Mouse (Mus musculus) limb, embryonic 13.5 days (tissue): ENCODE results near the gene Scn4a. TPM values are rescaled to one million over a fixed set of nuclear protein-coding genes. Genes with fewer than 3 reads are reported as not detected.

Experiments used
- ATAC-seq: fragments of 200-750 bp; cut with Nextera tagmentation; 2 replicates; pipeline ENCODE4 v1.8.0; 2017; ENCODE audit warnings: low read depth, moderate number of reproducible peaks, moderate TSS enrichment; ENCODE audit not compliant: low FRiP score
- H3K27ac ChIP-seq: fragments of 300-500 bp; sonication (generic); 2 replicates; pipeline ENCODE4 v1.5.1; 2015; ENCODE audit warnings: inconsistent platforms, mild to moderate bottlenecking, moderate library complexity
- H3K27me3 ChIP-seq: fragments of 300-500 bp; sonication (generic); 2 replicates; pipeline ENCODE4 v1.6.1; 2015; ENCODE audit warnings: mild to moderate bottlenecking, inconsistent platforms
- H3K36me3 ChIP-seq: fragments of 300-500 bp; sonication (generic); 2 replicates; pipeline ENCODE4 v1.6.1; 2015; ENCODE audit warnings: inconsistent platforms, mild to moderate bottlenecking, moderate library complexity
- H3K4me1 ChIP-seq: fragments of 300-500 bp; sonication (generic); 2 replicates; pipeline ENCODE4 v1.6.1; 2015; ENCODE audit warnings: inconsistent platforms
- H3K4me2 ChIP-seq: fragments of 300-500 bp; sonication (generic); replicated peaks from 2 replicates; pipeline ENCODE4 v1.6.1; 2015; ENCODE audit warnings: inconsistent platforms, mild to moderate bottlenecking, moderate library complexity
- H3K4me3 ChIP-seq: fragments of 300-500 bp; sonication (generic); 2 replicates; pipeline ENCODE4 v1.5.1; 2015; ENCODE audit warnings: moderate library complexity, mild to moderate bottlenecking, inconsistent platforms
- H3K9ac ChIP-seq: fragments of 300-500 bp; sonication (generic); 2 replicates; pipeline ENCODE4 v1.6.1; 2015; ENCODE audit warnings: mild to moderate bottlenecking, inconsistent platforms
- H3K9me3 ChIP-seq: fragments of 300-500 bp; sonication (generic); 2 replicates; pipeline ENCODE4 v1.6.1; 2016; ENCODE audit warnings: inconsistent platforms
- WGBS: fragments of 180-500 bp; shearing (Covaris S2); methylation state at CpG from one replicate; pipeline ENCODE4 v1.1.7; 2015; 5-methylcytosine and 5-hydroxymethylcytosine counted together
- polyA plus RNA-seq: library from polyadenylated mRNA; unstranded; fragments of >200 nt; fragmentation: Nextera tagmentation; extraction: Ambion mirVana; gene quantifications from 2 replicates; pipeline ENCODE4 v1.2.1, GENCODE M21; 2015

Gene Scn4a
- polyA plus RNA-seq, 1 experiment from 2014 or later: 0.42 TPM

GRCm38 (mm10) chr11:106307432-106307831 lies 45.7 kb downstream of the Scn4a start:
- H3K4me1 ChIP-seq: no peaks in the 10 kb centered on the region
- H3K27ac ChIP-seq: no peak overlapping the region
- no peaks in the 10 kb centered on the region for H3K9me3 ChIP-seq
- 57% methylated on average over 5 of the region's 5 CpGs for WGBS
- no peak overlapping the region for H3K4me2 ChIP-seq
- no peaks in the 10 kb centered on the region for H3K27me3 ChIP-seq
- ATAC-seq: no peak
- H3K9ac ChIP-seq: no peak overlapping the region
- H3K36me3 ChIP-seq: no peaks in the 10 kb centered on the region
- no peak overlapping the region for H3K4me3 ChIP-seq

GRCm38 (mm10) chr11:106306758-106307157 lies 46.3 kb downstream of the Scn4a start:
- Histone ChIP-seq H3K9ac (no peak overlapping the region), H3K4me1 (no peaks in the 10 kb centered on the region), H3K36me3 (no peaks in the 10 kb centered on the region), H3K9me3 (no peaks in the 10 kb centered on the region), H3K27me3 (no peaks in the 10 kb centered on the region), H3K4me2 (no peak overlapping the region), H3K4me3 (no peak overlapping the region), H3K27ac (no peak overlapping the region)
- 85% methylated on average over 9 of the region's 9 CpGs for WGBS
- no peak for ATAC-seq

- no peaks in the 10 kb centered on the region for H3K27me3 ChIP-seq
- no peak for ATAC-seq
- no peak overlapping the region for H3K4me2 ChIP-seq
- no peaks in the 10 kb centered on the region for H3K9me3 ChIP-seq
- H3K9ac ChIP-seq: no peak overlapping the region
- no peak overlapping the region for H3K4me3 ChIP-seq
- H3K27ac ChIP-seq: no peak overlapping the region
- no peaks in the 10 kb centered on the region for H3K36me3 ChIP-seq
- 94% methylated on average over 3 of the region's 3 CpGs for WGBS
- H3K4me1 ChIP-seq: no peaks in the 10 kb centered on the region
Observed at GRCm38 (mm10) chr11:106306065-106306385, 47.1 kb downstream of the Scn4a start.

GRCm38 (mm10) chr11:106305348-106306064 lies 47.6 kb downstream of the Scn4a start:
- H3K36me3 ChIP-seq: no peaks in the 10 kb centered on the region
- no peak for ATAC-seq
- H3K4me3 ChIP-seq: no peak overlapping the region
- H3K27ac ChIP-seq: no peak overlapping the region
- H3K4me2 ChIP-seq: no peak overlapping the region
- no peaks in the 10 kb centered on the region for H3K4me1 ChIP-seq
- no peaks in the 10 kb centered on the region for H3K9me3 ChIP-seq
- WGBS: 74% methylated on average over 10 of the region's 10 CpGs
- H3K9ac ChIP-seq: no peak overlapping the region
- no peaks in the 10 kb centered on the region for H3K27me3 ChIP-seq

DNA sequence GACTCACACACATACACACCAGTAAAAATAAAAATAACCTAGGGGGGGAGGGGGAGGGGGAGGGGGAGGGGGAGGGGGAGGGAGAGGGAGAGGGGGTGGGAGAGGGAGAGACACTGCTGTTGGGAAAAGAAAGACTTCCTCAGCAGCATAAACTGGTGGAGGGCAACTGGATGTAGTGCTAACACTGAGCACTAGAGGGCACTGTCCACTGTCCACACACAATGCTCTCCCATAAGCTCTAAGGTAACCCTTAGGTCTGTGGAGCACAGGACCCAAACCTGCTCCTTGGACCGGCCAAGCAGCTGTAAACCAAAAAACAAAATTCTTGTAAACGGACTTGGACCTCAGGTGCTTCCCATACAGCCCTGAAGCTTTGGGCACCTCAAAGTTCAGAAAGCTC lies 50.5 kb downstream of the Scn4a start:
- H3K4me1 ChIP-seq: no peaks in the 10 kb centered on the region
- H3K9me3 ChIP-seq: no peaks in the 10 kb centered on the region
- ATAC-seq: no peak
- no peaks in the 10 kb centered on the region for H3K36me3 ChIP-seq
- 15% methylated on average over 2 of the region's 2 CpGs for WGBS
- no peak overlapping the region for H3K9ac ChIP-seq
- H3K27ac ChIP-seq: no peak overlapping the region
- H3K27me3 ChIP-seq: no peaks in the 10 kb centered on the region
- no peak overlapping the region for H3K4me3 ChIP-seq
- no peak overlapping the region for H3K4me2 ChIP-seq

GRCm38 (mm10) chr11:106301765-106302164 lies 51.3 kb downstream of the Scn4a start, which contains the start of gene Gh:
Gh (minus strand) TSS chr11:106301865.
- Histone ChIP-seq H3K27ac (no peak within 1 kb of the TSS), H3K4me1 (no peaks in the 10 kb centered on the region), H3K4me2 (no peak within 1 kb of the TSS), H3K36me3 (no peaks in the 10 kb centered on the region), H3K4me3 (no peak within 1 kb of the TSS), H3K9me3 (no peaks in the 10 kb centered on the region), H3K27me3 (no peaks in the 10 kb centered on the region), H3K9ac (no peak within 1 kb of the TSS; the same call in 1 of the 2 replicates)
- WGBS: 80% methylated on average over 9 of the region's 9 CpGs
- ATAC-seq: no peak

DNA sequence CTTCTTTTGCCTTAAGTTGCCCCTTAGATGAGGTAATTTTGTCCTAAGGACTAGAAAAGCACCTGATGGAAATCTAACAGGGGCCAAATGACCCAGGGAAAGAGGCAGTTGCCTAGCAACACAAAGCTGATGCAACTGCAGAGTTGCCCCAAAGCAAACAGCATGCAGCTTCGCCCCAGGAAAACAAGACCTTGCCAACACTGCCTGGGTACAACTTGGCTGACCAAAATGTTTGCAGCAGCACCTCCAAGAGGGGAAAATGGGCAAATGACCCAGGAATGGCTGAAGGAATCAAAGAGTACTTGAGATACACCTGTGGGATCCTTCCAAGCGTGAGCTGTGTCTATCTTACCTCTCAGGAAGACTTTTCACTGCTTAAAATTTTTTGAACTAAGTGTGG lies 61.2 kb downstream of the Scn4a start:
- WGBS: 91% methylated on average over 2 of the region's 2 CpGs
- H3K36me3 ChIP-seq: no peaks in the 10 kb centered on the region
- no peak overlapping the region for H3K4me3 ChIP-seq
- no peak overlapping the region for H3K9ac ChIP-seq
- peaks cover 5% of the 10 kb centered on the region for H3K4me1 ChIP-seq
- no peaks in the 10 kb centered on the region for H3K9me3 ChIP-seq
- no peaks in the 10 kb centered on the region for H3K27me3 ChIP-seq
- H3K27ac ChIP-seq: no peak overlapping the region
- H3K4me2 ChIP-seq: no peak overlapping the region
- ATAC-seq: no peak

DNA sequence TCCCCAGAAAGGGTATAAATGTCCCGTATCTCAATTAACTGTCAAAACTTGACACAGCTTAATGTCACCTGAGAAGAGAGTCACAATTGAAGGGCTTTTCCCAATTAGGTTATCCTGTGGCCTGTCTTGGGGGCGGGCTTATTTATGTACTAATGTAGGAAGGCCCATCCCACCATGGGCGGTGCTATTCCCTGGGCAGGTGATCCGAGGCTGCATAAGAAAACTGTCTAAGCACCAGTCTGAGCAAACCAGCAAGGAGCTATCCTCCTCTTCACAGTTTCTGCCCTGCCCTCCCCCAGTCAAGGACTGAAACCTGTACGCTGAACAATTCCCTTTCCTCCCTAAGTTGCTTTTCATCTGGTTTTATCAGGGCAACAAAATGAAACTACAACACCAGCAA lies 62.7 kb downstream of the Scn4a start:
- H3K4me1 ChIP-seq: peaks cover 8% of the 10 kb centered on the region
- H3K27ac ChIP-seq: no peak overlapping the region
- no peak overlapping the region for H3K4me3 ChIP-seq
- 86% methylated on average over 5 of the region's 5 CpGs for WGBS
- no peaks in the 10 kb centered on the region for H3K9me3 ChIP-seq
- ATAC-seq: no peak
- no peak overlapping the region for H3K4me2 ChIP-seq
- no peak overlapping the region for H3K9ac ChIP-seq
- no peaks in the 10 kb centered on the region for H3K27me3 ChIP-seq
- no peaks in the 10 kb centered on the region for H3K36me3 ChIP-seq

GRCm38 (mm10) chr11:106289369-106289768 lies 63.7 kb downstream of the Scn4a start:
- no peak overlapping the region for H3K4me2 ChIP-seq
- H3K9me3 ChIP-seq: no peaks in the 10 kb centered on the region
- no peaks in the 10 kb centered on the region for H3K27me3 ChIP-seq
- 60% methylated on average over 8 of the region's 8 CpGs for WGBS
- no peak overlapping the region for H3K27ac ChIP-seq
- H3K4me3 ChIP-seq: no peak overlapping the region
- no peak for ATAC-seq
- H3K36me3 ChIP-seq: no peaks in the 10 kb centered on the region
- peaks cover 8% of the 10 kb centered on the region for H3K4me1 ChIP-seq
- no peak overlapping the region for H3K9ac ChIP-seq

- no peak overlapping the region for H3K4me3 ChIP-seq
- no peaks in the 10 kb centered on the region for H3K9me3 ChIP-seq
- no peaks in the 10 kb centered on the region for H3K36me3 ChIP-seq
- 57% methylated on average over 11 of the region's 11 CpGs for WGBS
- H3K27me3 ChIP-seq: no peaks in the 10 kb centered on the region
- H3K4me2 ChIP-seq: no peak overlapping the region
- peaks cover 8% of the 10 kb centered on the region for H3K4me1 ChIP-seq
- no peak overlapping the region; the same call in 1 of the 2 replicates for H3K9ac ChIP-seq
- peak overlapping the region; percentile 55; the same call in 1 of the 2 replicates for H3K27ac ChIP-seq
- ATAC-seq: no peak
Observed at GRCm38 (mm10) chr11:106286987-106287386, 66.1 kb downstream of the Scn4a start.

GRCm38 (mm10) chr11:106286206-106286605 lies 66.9 kb downstream of the Scn4a start:
- H3K27ac ChIP-seq: no peak overlapping the region
- H3K9me3 ChIP-seq: no peaks in the 10 kb centered on the region
- H3K4me3 ChIP-seq: no peak overlapping the region
- no peak overlapping the region for H3K9ac ChIP-seq
- peaks cover 8% of the 10 kb centered on the region for H3K4me1 ChIP-seq
- no peak for ATAC-seq
- H3K27me3 ChIP-seq: no peaks in the 10 kb centered on the region
- 84% methylated on average over 7 of the region's 7 CpGs for WGBS
- H3K36me3 ChIP-seq: no peaks in the 10 kb centered on the region
- no peak overlapping the region for H3K4me2 ChIP-seq

DNA sequence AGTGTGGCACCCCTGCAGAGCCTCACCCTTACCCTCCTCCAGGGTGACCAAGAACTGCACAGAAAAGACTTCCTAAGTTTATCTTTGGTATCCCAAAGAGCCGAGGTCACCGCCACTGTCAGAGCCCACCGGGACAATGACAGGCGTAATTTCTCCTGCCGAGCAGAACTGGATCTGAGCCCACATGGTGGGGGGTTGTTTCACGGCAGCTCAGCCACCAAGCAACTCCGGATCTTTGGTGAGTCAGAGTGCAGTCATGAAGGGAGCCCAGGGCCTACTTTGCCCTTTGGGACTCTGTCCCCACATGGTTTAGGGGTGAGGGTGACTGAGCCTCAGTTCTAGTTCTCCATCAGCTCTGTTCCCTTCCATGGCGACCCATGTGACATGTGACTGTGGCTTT lies 69.0 kb downstream of the Scn4a start:
- Histone ChIP-seq H3K9me3 (no peaks in the 10 kb centered on the region), H3K27me3 (no peaks in the 10 kb centered on the region), H3K4me2 (no peak overlapping the region), H3K9ac (no peak overlapping the region), H3K36me3 (no peaks in the 10 kb centered on the region), H3K4me3 (no peak overlapping the region), H3K4me1 (peaks cover 8% of the 10 kb centered on the region), H3K27ac (no peak overlapping the region)
- ATAC-seq: no peak
- WGBS: 73% methylated on average over 8 of the region's 8 CpGs

DNA sequence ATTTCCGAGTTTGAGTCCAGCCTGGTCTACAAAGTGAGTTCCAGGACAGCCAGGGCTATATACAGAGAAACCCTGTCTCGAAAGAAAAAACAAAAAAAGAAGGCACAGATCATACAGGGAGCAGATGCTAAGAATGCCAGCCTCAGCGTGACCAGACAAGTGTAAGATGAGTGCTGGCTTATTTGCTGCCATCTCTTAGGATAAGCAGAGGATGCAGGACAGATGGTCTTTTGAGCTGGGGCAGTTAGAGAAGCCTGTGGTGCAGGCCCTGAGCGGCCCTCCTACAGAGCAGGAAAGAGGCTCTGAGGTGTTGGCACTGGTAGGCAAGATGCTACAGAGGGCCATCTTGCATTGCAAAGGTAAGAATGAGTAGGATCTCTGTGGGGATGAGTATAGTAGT lies 69.7 kb downstream of the Scn4a start:
- no peak for ATAC-seq
- 78% methylated on average over 4 of the region's 4 CpGs for WGBS

More for the DNA sequence above, 69.7 kb downstream of the Scn4a start:
- Histone ChIP-seq H3K9ac (no peak overlapping the region), H3K27me3 (no peaks in the 10 kb centered on the region), H3K4me3 (no peak overlapping the region), H3K36me3 (no peaks in the 10 kb centered on the region), H3K27ac (no peak overlapping the region), H3K4me1 (peaks cover 8% of the 10 kb centered on the region), H3K9me3 (no peaks in the 10 kb centered on the region), H3K4me2 (no peak overlapping the region)
